Mouse (Mus musculus) hindbrain, embryonic 15.5 days (tissue): Measurements from ENCODE around the gene Micall2. TPM values are rescaled to one million over a fixed set of nuclear protein-coding genes. Genes with fewer than 3 reads are reported as not detected.

ENCODE experiments used
- ATAC-seq: fragments of 200-750 bp; cut with Nextera tagmentation; 2 replicates; pipeline ENCODE4 v1.8.0; 2017; ENCODE audit warnings: low read depth, moderate number of reproducible peaks, moderate TSS enrichment; ENCODE audit not compliant: low FRiP score
- H3K27ac ChIP-seq: fragments of 300-500 bp; sonication (generic); replicated peaks from 2 replicates; pipeline ENCODE4 v1.5.1; 2015; ENCODE audit warnings: mild to moderate bottlenecking, inconsistent platforms
- H3K27me3 ChIP-seq: fragments of 300-500 bp; sonication (generic); 2 replicates; pipeline ENCODE4 v1.6.1; 2015; ENCODE audit warnings: control low read depth, inconsistent platforms
- H3K36me3 ChIP-seq: fragments of 300-500 bp; sonication (generic); 2 replicates; pipeline ENCODE4 v1.6.1; 2015; ENCODE audit warnings: control low read depth, inconsistent platforms
- H3K4me1 ChIP-seq: fragments of 300-500 bp; sonication (generic); replicated peaks from 2 replicates; pipeline ENCODE4 v1.6.1; 2015; ENCODE audit warnings: control low read depth, inconsistent platforms
- H3K4me2 ChIP-seq: fragments of 300-500 bp; sonication (generic); 2 replicates; pipeline ENCODE4 v1.6.1; 2015; ENCODE audit warnings: moderate library complexity, mild to moderate bottlenecking, inconsistent platforms
- H3K4me3 ChIP-seq: fragments of 300-500 bp; sonication (generic); 2 replicates; pipeline ENCODE4 v1.5.1; 2015; ENCODE audit warnings: mild to moderate bottlenecking, inconsistent platforms
- H3K9ac ChIP-seq: fragments of 300-500 bp; sonication (generic); 2 replicates; pipeline ENCODE4 v1.6.1; 2015; ENCODE audit warnings: inconsistent platforms
- H3K9me3 ChIP-seq: fragments of 300-500 bp; sonication (generic); 2 replicates; pipeline ENCODE4 v1.6.1; 2016; ENCODE audit warnings: control low read depth, inconsistent platforms
- WGBS: fragments of 180-500 bp; shearing (Covaris S2); methylation state at CpG from one replicate; pipeline ENCODE4 v1.1.7; 2015; 5-methylcytosine and 5-hydroxymethylcytosine counted together
- microRNA-seq: library from miRNA; unstranded; fragments of <30 nt; microRNA quantifications from one replicate; pipeline ENCODE4, GENCODE M21; 2016
- polyA plus RNA-seq: library from polyadenylated mRNA; unstranded; fragments of >200 nt; fragmentation: Nextera tagmentation; extraction: Ambion mirVana; gene quantifications from 2 replicates; pipeline ENCODE4 v1.2.1, GENCODE M21; 2015

Gene Micall2
- polyA plus RNA-seq, 1 experiment from 2014 or later = 12.2 TPM

- Histone ChIP-seq H3K4me3 (no peak overlapping the region), H3K27me3 (peaks cover 43% of the 10 kb centered on the region), H3K4me1 (peaks cover 13% of the 10 kb centered on the region; the same call in 1 of the 2 replicates), H3K9me3 (no peaks in the 10 kb centered on the region), H3K9ac (no peak overlapping the region), H3K4me2 (no peak overlapping the region), H3K27ac (no peak overlapping the region), H3K36me3 (no peaks in the 10 kb centered on the region)
- 12% methylated on average over 8 of the region's 8 CpGs for WGBS
- no peak for ATAC-seq
These were observed 66.8 kb downstream of the Micall2 start for GRCm38 (mm10) chr5:139669380-139669779.

- peak; percentile 49; the same call in 1 of the 2 replicates for ATAC-seq
- H3K9ac ChIP-seq = no peak overlapping the region
- peaks cover 41% of the 10 kb centered on the region for H3K27me3 ChIP-seq
- H3K4me1 ChIP-seq = peaks cover 13% of the 10 kb centered on the region; the same call in 1 of the 2 replicates
- no peaks in the 10 kb centered on the region for H3K36me3 ChIP-seq
- 0 out of 2 replicates have a peak overlapping the region, but pooled peaks have one; percentile 6 for H3K4me3 ChIP-seq
- no peaks in the 10 kb centered on the region for H3K9me3 ChIP-seq
- under 1% methylated on average over 24 of the region's 24 CpGs for WGBS
- H3K4me2 ChIP-seq = peak overlapping the region; percentile 38
- no peak overlapping the region for H3K27ac ChIP-seq
These were observed 67.6 kb downstream of the Micall2 start for GRCm38 (mm10) chr5:139668494-139668893.

- Histone ChIP-seq H3K9ac (no peak overlapping the region), H3K27me3 (peaks cover 25% of the 10 kb centered on the region), H3K9me3 (no peaks in the 10 kb centered on the region), H3K4me1 (peaks cover 13% of the 10 kb centered on the region; the same call in 1 of the 2 replicates), H3K4me3 (no peak overlapping the region), H3K36me3 (no peaks in the 10 kb centered on the region), H3K27ac (no peak overlapping the region), H3K4me2 (no peak overlapping the region)
- WGBS = 34% methylated on average over 2 of the region's 2 CpGs
- no peak for ATAC-seq
These were observed 69.6 kb downstream of the Micall2 start for GRCm38 (mm10) chr5:139666496-139666895.

- no peak for ATAC-seq
- Histone ChIP-seq H3K9ac (no peak overlapping the region), H3K36me3 (no peaks in the 10 kb centered on the region), H3K4me2 (no peak overlapping the region), H3K27me3 (peaks cover 29% of the 10 kb centered on the region), H3K27ac (no peak overlapping the region), H3K9me3 (no peaks in the 10 kb centered on the region), H3K4me3 (no peak overlapping the region), H3K4me1 (peaks cover 13% of the 10 kb centered on the region; the same call in 1 of the 2 replicates)
- WGBS = 61% methylated on average over 3 of the region's 3 CpGs
These were observed 70.8 kb downstream of the Micall2 start for GRCm38 (mm10) chr5:139665375-139665774.

GRCm38 (mm10) chr5:139661713-139662112 is 74.4 kb downstream of the Micall2 start:
- Histone ChIP-seq H3K4me1 (peaks cover 13% of the 10 kb centered on the region), H3K27me3 (peaks cover 30% of the 10 kb centered on the region), H3K4me3 (no peak overlapping the region), H3K27ac (no peak overlapping the region), H3K36me3 (no peaks in the 10 kb centered on the region), H3K9ac (no peak overlapping the region), H3K9me3 (no peaks in the 10 kb centered on the region), H3K4me2 (no peak overlapping the region)
- ATAC-seq = no peak
- 72% methylated on average over 7 of the region's 8 CpGs for WGBS

GRCm38 (mm10) chr5:139659307-139659706 is 76.8 kb downstream of the Micall2 start:
- no peaks in the 10 kb centered on the region for H3K36me3 ChIP-seq
- H3K4me3 ChIP-seq = 0 out of 2 replicates have a peak overlapping the region, but pooled peaks have one; percentile 7
- peaks cover 13% of the 10 kb centered on the region for H3K4me1 ChIP-seq
- H3K27me3 ChIP-seq = peaks cover 26% of the 10 kb centered on the region
- no peak for ATAC-seq
- H3K27ac ChIP-seq = no peak overlapping the region
- WGBS = 3% methylated on average over 18 of the region's 18 CpGs
- H3K9me3 ChIP-seq = no peaks in the 10 kb centered on the region
- peak overlapping the region; percentile 40 for H3K4me2 ChIP-seq
- H3K9ac ChIP-seq = no peak overlapping the region

GRCm38 (mm10) chr5:139658865-139659264 is 77.3 kb downstream of the Micall2 start:
- WGBS = 17% methylated on average over 7 of the region's 7 CpGs
- H3K27me3 ChIP-seq = peaks cover 26% of the 10 kb centered on the region
- no peaks in the 10 kb centered on the region for H3K9me3 ChIP-seq
- ATAC-seq = 0 out of 2 replicates have a peak, but pooled peaks have one; percentile 27
- H3K4me2 ChIP-seq = peak overlapping the region; percentile 40
- H3K4me1 ChIP-seq = peaks cover 13% of the 10 kb centered on the region
- H3K27ac ChIP-seq = no peak overlapping the region
- no peaks in the 10 kb centered on the region for H3K36me3 ChIP-seq
- H3K4me3 ChIP-seq = no peak overlapping the region
- no peak overlapping the region for H3K9ac ChIP-seq

GRCm38 (mm10) chr5:139657959-139658602 is 78.1 kb downstream of the Micall2 start:
- Histone ChIP-seq H3K36me3 (no peaks in the 10 kb centered on the region), H3K9me3 (no peaks in the 10 kb centered on the region), H3K27me3 (peaks cover 27% of the 10 kb centered on the region), H3K4me2 (no peak overlapping the region), H3K9ac (no peak overlapping the region), H3K4me1 (peaks cover 13% of the 10 kb centered on the region), H3K4me3 (no peak overlapping the region), H3K27ac (no peak overlapping the region)
- WGBS = 49% methylated on average over 10 of the region's 10 CpGs
- no peak for ATAC-seq

Small RNA genes within 50 kb of the gene (microRNA-seq; reads per million reads assigned to microRNA genes)
- gene Mir7037 = not detected

Other genes starting within 250 kb of the Micall2 start
- 35.9 and 47.3 TPM in 2 replicates for gene Uncx, start 192.8 kb downstream of the Micall2 start, polyA plus RNA-seq
- gene Ints1, start 39.3 kb upstream of the Micall2 start, polyA plus RNA-seq = 30.0 and 30.3 TPM in 2 replicates
- gene Mafk, start 55.2 kb upstream of the Micall2 start, polyA plus RNA-seq = 11.7 and 13.5 TPM in 2 replicates
- gene Tmem184a, start 83.6 kb upstream of the Micall2 start, polyA plus RNA-seq = 0.12 and 0.18 TPM in 2 replicates
- not detected in 2 replicates for gene Gm26938, start 90.1 kb upstream of the Micall2 start, polyA plus RNA-seq
- gene Psmg3, start 90.5 kb upstream of the Micall2 start, polyA plus RNA-seq = 67.4 and 71.0 TPM in 2 replicates
- gene Elfn1, start 171.6 kb upstream of the Micall2 start, polyA plus RNA-seq = 2.8 and 3.9 TPM in 2 replicates